Mouse (Mus musculus): Measurements from ENCODE around the gene Ttc16.

The Ttc16 gene

DNA sequence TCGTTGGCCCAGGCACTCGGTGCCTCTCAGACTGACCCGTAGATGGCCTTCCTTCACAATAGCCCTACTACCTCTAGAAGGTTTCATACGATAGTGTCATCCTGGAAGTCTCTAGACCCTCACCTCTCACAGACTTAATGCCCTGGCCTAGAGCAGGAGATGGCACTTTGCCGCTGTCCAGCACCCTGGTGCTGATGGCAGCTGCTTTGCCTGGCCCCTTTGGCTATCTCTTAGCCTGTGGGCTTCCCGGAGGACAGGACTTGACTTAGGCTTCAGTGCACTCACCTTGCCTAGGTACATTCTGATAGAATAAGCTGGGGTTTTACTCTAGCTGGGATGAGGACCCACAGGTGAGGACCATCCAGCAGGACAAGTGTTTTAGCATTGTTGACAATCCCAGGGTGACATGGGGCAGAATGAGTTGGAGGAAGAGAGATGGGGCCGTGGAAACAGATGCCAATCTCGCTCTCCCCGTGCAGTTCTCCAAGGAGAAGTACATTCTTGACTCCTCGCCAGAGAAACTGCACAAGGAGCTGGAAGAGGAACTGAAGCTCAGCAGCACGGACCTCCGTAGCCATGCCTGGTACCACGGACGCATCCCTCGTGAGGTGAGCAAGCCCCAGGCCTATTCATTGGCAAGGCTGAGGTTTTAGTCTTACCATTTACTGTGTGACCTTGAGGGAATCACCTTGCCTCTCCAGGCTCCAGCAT is 31.0 kb downstream of the Ttc16 start:
- no peak for DNase-seq (ENCODE audit: low spot score)

DNA sequence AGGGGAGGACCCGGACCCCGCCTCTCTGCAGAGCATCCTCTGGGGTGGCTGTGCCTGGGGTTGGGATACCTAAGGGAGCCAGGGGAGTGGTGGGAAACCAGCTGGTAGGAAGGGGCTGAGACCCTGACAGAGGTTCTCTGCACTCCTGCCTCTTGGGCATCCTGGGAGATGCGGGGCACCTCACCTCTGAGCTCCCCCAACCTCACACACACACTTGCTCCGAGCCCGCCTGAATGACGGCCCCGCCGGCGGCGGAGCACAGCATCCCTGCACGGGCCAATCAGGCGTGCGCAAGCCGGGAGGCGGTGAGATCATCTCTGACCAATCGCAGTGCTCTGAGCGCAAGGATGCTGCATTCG is 33.3 kb downstream of the Ttc16 start:
- no peak for DNase-seq (ENCODE audit: low spot score)

DNA sequence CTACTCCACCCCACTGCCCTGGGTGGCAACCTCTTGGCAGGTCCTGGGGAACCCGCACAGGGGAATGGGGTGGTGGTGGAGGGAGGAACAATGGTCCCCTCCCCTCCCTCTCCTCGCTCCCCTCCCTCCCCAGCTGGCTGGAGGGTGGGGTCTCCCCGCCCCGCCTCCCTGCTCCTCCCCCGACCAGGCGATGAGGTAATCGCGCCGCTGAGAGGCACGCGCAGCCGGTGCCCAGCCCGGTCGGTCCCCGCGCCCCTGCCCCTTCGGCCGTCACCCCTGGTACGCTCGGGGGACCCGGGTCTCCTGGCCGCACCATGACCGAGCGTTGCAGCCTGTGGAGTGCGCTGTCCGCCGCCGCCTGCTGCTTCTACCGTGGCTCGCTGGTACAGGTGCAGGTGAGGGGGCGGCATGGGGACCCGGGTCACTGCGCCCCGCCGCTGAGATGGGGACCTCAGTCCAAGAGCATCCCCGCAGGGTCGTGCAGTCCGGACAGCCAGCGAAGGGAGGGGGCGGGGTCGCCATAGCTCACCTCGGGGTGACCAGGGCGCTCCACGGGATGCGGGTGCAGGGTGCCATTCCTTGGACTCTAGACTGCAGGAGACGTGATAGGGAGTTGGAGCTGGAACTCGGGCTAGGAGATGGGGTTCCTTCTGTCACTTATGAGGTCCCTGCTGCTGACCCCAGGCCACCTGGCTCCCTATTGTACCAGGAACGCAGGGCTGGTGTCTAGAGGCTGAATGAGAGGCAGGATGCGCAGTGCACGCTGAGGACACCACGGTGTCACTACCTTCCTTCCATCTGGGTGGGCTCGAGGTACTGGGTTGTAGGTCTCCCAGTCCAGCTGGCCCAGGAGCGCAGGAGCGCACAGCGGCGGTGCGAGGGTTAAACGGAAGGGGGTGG is 33.9 kb downstream of the Ttc16 start:
- peak; percentile 68 for DNase-seq (ENCODE audit: low spot score)

DNA sequence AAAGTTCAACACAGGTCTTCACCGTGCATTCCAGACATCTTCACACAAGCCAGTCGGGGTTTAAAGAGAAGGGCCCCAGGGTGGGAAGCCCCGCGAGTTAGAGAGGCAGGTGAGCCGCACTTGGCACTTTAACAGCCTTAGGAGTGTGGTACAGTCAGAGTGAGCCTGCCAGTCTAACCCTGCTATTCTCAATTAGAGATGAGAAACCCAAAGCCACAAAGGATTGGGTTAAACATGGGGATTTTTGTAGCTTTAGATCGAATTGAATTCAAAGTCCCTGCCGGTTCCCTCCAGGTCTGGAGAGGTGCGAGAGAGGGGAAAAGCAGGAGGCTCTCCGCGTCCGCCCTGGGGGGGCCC is 34.5 kb downstream of the Ttc16 start, which contains the start of gene 6330409D20Rik:
Gene 6330409D20Rik (minus strand): TSS at position 101 of the 357 bp plus-strand sequence.
- no peak for DNase-seq (ENCODE audit: low spot score)

DNA sequence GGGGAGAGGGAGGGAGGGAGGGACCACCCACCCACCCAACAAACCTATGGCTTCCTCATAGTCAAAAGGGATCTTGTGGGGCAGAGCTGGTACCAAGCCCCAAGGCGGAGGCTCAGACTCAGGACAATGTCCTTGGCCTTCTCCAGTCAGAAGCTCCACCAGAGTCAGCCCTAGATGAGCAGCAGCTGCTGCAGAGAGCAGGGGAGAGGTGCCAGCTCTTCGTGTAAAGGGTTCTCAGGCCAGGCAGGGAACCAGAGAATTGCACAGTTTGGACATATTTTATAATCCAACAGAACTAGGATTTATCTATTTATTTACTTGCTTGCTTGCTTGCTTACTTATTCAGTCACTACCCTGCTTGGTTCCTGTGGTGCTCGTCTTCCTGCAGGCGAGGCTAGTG is 36.1 kb downstream of the Ttc16 start:
- DNase-seq (ENCODE audit: low spot score) = no peak

DNA sequence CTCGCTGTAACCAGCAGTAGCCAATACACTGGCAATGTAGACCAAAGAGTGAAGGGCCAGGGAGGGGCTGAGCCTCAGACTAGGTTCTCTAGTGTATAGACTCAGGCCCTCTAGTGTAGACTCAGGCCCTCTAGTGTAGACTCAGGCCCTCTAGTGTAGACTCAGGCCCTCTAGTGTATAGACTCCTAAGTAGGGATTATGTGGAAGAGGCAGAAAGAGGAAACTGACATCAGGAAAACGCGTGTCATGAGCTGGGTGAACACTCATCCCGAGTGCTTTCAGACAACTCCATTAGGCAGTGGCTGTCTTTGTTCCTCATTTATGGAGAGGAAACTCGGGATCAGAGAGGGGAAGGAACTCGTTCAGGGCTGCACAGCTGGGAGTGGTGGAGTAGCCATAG is 38.4 kb downstream of the Ttc16 start:
- DNase-seq (ENCODE audit: low spot score) = no peak

DNA sequence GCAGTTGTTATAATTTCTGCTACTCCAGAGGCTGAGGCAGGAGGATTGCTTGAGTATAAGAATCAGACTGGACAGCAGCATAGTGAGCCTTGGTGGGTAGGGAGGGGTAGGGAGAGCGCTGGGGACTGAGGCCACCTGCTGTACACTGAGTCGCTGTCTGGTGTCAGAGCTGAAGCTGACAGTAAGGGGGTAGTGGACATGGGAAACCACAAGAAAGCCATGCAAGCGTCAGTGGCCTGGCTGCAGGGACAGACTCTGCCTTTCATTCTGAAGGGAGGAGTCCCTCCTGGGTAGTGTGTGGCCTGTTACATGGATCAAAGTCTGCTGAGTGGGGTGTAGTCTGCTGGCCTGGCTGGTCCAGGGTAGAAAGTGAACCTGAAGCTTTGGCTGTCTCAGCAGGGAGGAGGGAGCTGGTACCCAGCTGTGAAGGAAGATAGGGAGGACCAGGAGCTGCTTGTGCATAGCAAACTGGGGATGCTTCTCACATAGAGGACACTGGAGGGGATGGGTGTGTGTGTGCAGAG is 39.1 kb downstream of the Ttc16 start:
- no peak for DNase-seq (ENCODE audit: low spot score)

DNA sequence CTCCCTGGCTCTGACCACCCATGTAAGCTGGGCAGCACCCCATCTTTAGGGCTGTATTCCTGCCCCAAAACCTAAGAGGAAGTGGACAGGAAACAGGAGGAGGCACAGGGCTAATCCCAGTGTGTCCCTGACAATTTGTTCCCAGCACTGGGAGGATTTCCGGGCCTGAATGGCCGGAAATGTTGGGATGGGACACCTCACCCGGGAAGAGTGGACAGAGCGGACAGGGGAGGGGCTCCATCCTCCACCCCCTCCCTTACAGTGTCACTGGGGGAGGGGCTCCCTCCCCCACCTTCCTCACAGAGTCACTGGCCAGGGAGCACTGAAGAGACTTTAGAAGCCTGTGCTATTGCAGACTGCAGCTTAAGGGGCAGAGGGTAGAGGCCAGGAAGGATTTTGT is 40.5 kb downstream of the Ttc16 start:
- DNase-seq (ENCODE audit: low spot score) = peak; percentile 43

DNA sequence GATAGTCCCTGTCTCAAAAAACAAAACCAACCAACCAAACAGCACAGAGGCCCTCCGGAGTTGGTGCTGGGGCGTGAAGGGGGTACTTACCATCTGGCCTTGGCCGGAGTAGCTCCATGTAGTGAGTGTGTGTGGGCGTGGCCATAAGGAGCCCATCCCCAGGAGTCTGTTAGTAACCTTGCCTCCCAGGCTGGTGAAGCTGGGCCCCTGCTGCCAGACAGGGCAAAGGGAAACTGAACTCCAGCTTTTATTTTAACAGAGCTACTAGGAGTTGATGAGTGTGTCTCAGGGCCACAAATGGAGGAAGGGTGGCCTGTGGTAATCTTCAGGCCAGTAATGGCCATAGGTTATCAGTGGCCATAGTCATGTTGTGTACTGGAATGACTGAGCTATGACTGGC is 41.0 kb downstream of the Ttc16 start:
- peak; percentile 41 for DNase-seq (ENCODE audit: low spot score)

DNA sequence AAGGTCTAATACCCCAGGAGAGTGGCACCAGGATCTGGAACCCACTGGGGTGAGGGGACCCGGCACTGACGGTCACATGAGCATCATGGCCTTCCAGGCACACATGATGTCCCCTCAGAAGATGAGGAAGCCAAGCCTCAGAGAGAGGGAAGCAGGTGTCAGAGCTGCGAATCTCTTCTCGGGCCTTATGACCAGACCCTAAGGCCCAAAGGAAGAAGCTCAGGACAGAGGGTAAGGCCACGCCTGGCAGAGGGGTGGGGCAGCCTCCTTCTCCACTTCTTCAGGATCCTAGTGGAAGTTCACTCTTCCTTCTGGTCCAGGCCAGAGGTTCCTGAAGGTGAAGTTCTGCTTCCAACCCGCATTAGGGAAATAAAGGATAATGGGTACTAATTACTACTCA is 42.7 kb downstream of the Ttc16 start:
- DNase-seq (ENCODE audit: low spot score) = no peak

DNA sequence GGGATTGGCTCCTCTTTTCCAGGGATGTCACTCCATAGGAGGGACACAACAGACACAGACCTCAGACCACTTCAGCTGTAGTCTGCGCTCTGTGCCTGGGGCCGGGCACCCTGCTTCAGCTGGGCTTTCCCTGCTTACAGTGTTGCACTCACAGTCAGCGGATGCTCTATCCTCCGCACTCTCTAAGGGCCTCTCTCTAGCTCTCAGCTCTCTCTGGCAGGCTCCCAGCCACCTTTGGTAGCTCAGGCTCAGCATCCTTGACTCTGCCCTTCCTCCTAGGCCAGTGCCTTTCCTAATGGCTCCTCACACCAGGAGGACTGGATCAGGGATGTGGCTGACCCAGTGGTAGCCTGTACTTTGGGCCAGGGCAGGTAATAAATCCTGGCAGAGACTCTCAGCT is 43.5 kb downstream of the Ttc16 start:
- no peak for DNase-seq (ENCODE audit: low spot score)

DNA sequence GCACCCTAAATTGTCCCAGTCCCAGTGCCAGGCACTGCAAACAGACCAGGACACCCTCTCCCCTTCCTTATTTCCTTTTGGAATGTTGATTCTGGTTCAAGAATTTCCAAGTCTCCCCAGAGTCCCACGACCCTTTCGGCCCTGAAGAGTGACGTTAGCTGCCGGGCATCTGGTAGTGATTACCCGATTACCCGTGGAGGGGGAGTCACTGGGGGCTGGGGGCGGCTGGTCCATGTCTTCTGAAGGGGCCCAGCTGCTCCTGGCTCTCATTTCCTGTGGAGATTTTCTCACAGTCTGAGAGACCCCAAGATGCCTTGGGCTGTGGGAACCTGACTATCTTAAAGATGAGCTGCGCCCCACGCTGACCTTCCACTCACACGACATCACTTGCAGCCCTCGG is 44.6 kb downstream of the Ttc16 start:
- DNase-seq (ENCODE audit: low spot score) = peak; percentile 46

DNA sequence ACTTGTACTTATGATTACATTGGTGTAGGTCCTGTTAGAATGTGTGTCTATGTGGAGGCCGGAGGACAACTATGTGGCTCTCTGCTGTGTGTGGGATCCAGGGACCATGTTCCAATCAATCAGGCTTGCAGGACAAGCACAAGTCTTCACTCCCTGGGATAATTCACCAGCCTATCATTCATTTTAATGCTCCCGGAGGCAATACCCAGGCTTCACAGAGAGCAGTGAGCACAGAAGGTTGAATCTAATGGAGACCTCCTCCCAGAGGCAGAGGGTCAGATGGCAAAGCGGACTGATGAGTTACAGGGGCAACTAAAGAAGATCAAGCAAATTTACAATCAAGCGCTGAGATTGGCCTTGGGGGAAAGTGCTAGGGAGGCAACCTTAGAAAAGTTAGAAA is 45.9 kb downstream of the Ttc16 start:
- no peak for DNase-seq (ENCODE audit: low spot score)

DNA sequence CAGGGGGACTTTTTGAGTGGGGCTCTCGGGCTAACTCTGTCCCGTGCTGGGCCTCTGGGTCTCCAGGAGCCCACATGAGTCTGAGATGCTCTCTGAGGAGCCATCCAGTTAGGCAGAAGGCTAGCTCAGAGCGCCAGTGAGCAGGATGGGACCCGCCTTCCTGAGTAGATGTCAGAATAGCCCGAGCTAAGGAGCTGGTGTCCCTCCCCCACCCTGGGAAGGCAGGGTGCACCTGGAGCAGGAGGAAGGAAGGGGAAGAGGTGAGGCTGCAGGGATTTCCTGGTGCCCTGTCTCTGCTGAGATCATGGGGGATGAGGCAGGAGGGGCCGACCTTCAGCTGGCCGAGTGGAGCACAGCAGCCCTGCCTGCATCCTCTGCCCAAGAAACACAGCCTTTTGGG is 47.0 kb downstream of the Ttc16 start:
- peak; percentile 46 for DNase-seq (ENCODE audit: low spot score)

DNA sequence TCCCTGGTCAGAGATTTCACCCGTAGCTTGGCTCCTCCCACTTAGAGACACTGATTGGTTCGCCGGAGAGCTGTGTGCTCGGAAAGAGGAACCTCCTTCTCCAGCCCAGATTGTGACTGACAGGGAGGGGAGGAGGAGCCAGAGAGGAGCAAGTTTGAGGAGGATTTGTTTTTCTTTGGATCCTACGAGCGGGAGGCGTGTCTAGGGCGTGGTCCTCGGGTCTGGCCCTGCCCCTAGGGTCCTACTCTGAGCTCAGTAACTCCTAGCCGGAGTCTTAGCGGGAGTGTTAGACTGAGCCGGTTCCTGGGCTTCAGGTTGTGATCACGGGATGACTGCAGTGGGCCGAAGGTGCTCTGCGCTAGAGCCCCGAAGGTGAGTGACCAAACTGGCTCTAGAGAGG is 48.0 kb downstream of the Ttc16 start:
- DNase-seq (ENCODE audit: low spot score) = peak; percentile 94

DNA sequence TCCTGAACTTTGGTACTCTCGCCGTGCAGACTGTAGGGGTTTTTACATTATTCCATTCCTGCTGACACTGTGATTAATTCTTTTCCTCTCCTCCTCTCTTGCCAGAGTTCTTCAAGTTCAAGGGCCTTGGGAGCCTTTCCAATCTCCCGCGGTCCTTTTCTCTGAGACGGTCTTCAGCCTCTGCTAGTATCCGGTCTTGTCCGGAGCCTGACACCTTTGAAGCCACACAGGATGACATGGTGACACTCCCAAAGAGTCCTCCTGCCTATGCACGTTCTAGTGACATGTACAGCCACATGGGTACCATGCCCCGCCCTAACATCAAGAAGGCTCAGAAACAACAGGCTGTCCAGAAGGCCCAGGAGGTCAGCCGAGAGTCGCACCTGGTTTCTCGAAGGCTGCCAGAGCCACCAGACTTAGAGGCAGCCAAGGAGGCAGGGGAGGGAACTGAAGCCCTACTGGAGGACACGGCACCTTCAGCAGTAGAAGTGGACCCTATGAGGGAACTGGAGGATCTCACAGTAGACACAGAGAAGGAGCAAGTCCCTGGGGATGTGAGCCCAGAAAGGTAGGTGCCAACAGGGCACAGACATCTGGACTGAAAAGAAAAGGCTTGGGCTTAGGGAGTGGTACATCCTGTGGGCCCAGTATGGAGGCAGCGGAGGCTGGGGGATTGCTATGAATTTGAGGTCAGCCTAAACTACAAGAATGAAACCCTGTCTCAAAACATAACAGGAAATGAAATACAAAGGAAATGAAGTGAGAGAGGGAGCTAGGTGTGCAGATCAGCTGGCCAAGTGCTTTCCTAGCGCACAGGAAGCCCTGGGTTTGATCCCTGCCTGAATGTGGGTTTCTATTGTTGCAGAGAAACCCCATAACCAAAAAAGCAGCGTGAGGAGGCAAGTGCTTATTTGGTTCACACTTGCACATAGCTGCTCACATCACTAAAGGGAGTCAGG is 50.3 kb downstream of the Ttc16 start:
- DNase-seq (ENCODE audit: low spot score) = no peak

DNA sequence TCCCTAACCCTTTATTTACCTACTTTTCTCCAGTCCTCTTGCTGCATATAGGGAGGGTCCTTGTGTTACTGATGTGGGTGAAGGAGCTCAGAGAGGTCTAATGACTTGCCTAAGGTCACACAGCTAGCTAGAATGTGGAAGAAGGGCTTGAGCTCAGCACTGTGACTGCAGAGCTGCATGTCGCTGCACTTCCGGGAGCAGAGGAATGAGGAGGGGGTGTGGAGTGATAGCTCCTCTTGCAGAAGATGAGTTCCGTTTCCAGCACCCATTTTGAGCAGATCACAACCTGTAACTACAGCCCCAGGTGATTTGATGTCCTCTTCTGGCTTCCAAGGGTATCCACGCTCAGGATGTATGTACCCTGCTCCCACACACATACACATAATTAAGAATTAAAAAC is 51.3 kb downstream of the Ttc16 start:
- DNase-seq (ENCODE audit: low spot score) = no peak

DNA sequence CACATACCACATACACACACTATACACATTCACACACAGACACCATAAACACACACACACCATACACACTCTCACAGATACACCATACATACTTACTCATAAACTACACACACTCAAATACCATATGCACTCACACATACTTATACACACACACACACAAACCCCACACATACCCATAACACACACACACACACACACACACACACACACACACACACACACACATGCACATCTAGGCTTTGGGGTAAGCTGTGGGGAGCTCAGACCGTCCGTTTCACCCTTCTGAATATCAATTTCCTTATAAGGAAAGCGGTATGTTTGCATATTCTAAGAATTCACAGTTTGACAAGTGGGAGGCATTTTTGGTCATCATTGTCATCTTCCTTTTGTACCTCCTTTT is 52.9 kb downstream of the Ttc16 start:
- no peak for DNase-seq (ENCODE audit: low spot score)

DNA sequence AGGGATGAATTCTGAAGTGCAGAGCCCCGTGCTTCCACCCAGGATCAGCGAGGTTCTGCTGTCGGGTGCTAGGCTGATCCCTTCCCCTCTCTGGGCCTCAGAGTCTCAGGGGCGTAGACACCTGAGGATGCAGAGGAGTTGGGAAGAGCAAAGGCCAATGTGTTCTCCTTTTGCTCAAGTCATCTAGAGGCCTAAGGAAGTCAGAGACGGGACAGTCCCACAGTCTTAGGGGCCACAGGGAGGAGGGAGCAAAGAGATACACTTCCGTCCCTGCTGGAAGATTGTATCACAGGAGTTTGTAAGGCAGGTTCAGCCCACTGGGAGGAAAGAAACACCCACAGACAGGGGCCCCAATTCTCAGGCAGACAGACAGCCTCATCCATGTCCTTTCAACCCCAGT is 53.4 kb downstream of the Ttc16 start:
- DNase-seq (ENCODE audit: low spot score) = no peak

DNA sequence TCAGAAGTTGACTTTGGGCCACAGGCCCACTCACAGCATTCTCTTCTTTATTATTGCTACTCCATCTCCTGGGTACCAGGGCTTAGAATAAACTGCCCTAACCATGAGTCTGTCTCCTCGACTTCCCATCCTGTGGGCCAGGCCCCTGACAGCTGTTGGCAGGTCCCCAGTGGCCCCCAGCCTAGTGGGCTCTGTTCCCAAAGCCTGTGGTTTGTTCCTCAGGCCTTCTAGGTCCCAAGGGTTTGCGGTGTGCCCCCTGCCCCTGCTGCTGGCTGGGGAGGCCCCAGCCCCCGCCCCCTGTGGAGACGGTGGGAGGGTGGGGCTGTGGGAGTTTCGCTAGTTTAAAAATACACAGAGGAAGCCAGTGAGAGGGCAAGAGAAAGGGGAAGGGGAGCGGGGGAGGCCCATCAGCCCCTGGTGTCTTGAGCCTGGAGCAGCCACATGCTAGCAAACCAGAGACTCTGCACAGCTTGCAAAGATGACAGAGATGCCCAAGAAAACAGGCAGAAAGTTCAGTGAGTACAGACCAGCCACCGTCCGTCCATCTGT is 54.7 kb downstream of the Ttc16 start, which contains the start of gene Sh2d3c:
Gene Sh2d3c (plus strand): TSS at position 375 of the 549 bp plus-strand sequence.
- no peak for DNase-seq (ENCODE audit: low spot score)

DNA sequence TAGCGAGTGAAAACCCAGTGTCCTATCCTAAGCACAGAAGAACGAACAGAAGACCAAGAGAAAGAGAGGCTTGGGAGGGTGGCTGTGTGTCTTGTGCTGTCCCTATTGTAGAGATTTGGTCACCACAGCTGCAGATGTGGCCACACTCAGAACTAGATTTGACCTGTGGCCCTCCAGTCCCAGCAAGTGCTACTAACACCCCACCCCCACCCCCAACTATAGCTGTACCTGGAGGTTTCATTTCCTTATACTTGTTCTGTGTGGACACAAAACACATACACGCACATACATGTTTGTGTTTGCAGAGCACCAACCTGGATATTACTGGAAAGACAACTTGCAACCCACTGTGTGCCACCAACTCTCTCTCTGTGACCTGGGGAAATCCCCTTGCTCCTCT is 55.4 kb downstream of the Ttc16 start:
- DNase-seq (ENCODE audit: low spot score) = no peak

DNA sequence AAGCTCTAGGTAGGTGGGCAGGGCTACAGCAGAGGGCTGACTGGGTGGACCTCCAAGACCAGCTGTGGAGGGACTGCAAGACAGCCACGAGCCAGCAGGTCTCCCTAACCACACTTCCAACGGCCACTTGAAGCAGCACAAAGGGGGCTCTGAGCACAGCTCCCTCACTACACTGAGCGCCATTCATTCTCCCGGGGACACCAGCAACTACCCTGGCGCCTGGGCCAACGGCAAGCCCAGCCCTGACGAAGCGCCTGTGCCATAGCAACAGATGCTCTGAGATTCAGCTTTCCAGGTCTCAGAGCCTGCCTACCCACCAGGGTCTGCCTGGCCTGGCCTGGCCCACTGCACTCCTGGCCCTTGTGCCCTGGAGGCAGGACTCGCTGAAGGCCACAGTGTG is 56.7 kb downstream of the Ttc16 start:
- DNase-seq (ENCODE audit: low spot score) = no peak

Measured in testis, postnatal 10 days (tissue).